Mouse (Mus musculus) embryo, embryonic 10 days (tissue): ENCODE measurements at regions not wholly inside any gene's neighbourhood (a gene's known extent, or its start where the extent isn't known, plus 50 kb on each side); places are given as distances from the start of the nearest gene placed in this dataset.
"Not testable (repeated sequence)": the region's sequence is repeated elsewhere in the genome, so short reads cannot be mapped to it uniquely, and the experiment has no call there.

ENCODE experiments used
- DNase-seq: peaks from one replicate; pipeline ENCODE4 v3.0.0-alpha.2; 2015; ENCODE audit warnings: low spot score

DNA sequence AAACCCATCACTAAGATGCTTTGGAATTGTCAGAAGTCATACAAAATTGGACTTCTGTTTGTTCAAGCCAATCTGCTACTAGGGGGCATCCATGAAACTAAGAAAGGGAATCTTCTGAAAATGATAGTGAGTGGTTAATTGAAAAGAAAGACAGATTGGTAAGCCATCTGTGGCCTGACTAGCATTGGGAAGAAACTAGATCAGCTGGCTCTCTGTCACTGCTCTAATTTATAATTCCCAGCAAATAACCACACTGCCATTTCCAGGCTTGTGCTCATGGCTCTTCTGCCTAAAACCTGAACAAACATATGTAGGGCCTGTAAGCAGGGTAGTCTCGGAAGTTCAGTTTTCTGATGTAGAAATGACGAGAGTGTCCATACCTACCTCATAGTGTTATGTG is 569.8 kb downstream of the Pcdh19 start:
- DNase-seq = no peak

DNA sequence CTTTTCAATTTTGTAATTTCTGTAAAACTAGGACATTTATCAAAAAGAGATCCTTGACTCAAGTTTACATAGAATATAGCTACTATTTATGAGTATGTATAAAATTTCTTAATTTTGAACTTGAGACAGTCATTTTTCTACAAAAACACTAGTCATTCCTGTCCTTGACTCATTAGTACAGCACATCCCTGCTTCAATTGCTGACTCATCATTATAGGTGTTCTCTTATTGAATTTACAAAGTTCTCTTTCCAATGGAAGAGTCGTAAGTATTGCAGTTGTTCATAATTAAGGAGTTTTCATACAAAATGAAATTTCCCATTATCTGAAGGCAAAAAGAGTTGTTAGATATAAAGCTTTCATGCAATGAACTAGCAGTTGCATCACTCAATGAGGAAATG is 578.6 kb downstream of the Pcdh19 start:
- DNase-seq = no peak

DNA sequence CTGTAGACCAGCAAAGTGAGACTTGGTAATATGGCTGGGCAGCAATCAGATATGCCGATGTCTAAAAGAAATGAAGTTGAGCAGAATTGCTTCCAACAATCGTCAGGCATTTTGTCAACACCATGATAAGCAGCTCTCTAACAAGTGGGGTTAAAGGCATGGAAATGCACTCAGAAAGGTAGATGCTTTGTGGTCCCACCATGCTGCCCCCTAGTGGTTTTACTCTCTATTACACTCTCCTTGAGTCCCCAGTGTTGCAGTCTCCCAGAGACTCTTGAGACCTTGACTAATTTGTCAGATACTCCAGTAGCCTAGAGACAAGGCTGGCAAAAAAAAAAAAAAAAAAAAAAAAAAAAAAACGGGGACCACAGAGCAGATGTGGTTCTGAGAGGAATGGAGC is 595.8 kb downstream of the Pcdh19 start:
- peak; percentile 3 for DNase-seq

DNA sequence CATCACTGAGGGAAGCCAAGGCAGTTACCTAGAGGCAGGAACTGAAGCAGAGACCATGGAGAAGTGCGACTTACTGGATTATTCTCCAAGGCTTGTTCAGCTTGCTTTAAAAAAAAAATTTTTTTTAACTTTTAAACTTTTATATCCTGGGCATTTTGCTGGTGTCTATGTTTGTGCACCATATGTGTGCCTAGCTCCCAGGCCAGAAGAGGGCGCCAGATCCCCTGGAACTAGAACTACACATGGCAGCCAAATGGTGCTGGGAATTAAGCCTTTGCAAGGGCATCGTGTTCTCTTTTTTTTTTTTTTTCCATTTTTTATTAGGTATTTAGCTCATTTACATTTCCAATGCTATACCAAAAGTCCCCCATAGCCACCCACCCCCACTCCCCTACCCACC is 624.7 kb downstream of the Pcdh19 start:
- not testable (repeated sequence) for DNase-seq
